Mouse (Mus musculus) kidney, embryonic 14.5 days (tissue): ENCODE results near the gene Ddi2. TPM values are rescaled to one million over a fixed set of nuclear protein-coding genes. Genes with fewer than 3 reads are reported as not detected.

ENCODE experiments used
- ATAC-seq: fragments of 200-750 bp; cut with Nextera tagmentation; 2 replicates; pipeline ENCODE4 v1.8.0; 2017; ENCODE audit warnings: moderate number of reproducible peaks, mild to moderate bottlenecking, moderate TSS enrichment, moderate library complexity; ENCODE audit not compliant: low FRiP score, low TSS enrichment
- H3K27ac ChIP-seq: fragments of 300-500 bp; sonication (generic); 2 replicates; pipeline ENCODE4 v1.5.1; 2014; ENCODE audit warnings: low read depth, mild to moderate bottlenecking, low read length, moderate library complexity, mixed read lengths
- H3K27me3 ChIP-seq: fragments of 300-500 bp; sonication (generic); 2 replicates; pipeline ENCODE4 v1.6.1; 2014; ENCODE audit warnings: mild to moderate bottlenecking, low read length; ENCODE audit not compliant: control insufficient read depth, insufficient read depth
- H3K36me3 ChIP-seq: fragments of 300-500 bp; sonication (generic); 2 replicates; pipeline ENCODE4 v1.6.1; 2014; ENCODE audit warnings: low read length, mixed read lengths; ENCODE audit not compliant: control insufficient read depth, insufficient read depth
- H3K4me1 ChIP-seq: fragments of 300-500 bp; sonication (generic); 2 replicates; pipeline ENCODE4 v1.6.1; 2014; ENCODE audit warnings: low read length, mixed read lengths; ENCODE audit not compliant: control insufficient read depth, insufficient read depth
- H3K4me2 ChIP-seq: fragments of 300-500 bp; sonication (generic); replicated peaks from 2 replicates; pipeline ENCODE4 v1.6.1; 2014; ENCODE audit warnings: low read depth, mild to moderate bottlenecking, low read length
- H3K4me3 ChIP-seq: fragments of 300-500 bp; sonication (generic); 2 replicates; pipeline ENCODE4 v1.5.1; 2014; ENCODE audit warnings: mild to moderate bottlenecking, low read length
- H3K9ac ChIP-seq: fragments of 300-500 bp; sonication (generic); 2 replicates; pipeline ENCODE4 v1.6.1; 2014; ENCODE audit warnings: low read depth, mild to moderate bottlenecking, low read length, moderate library complexity
- H3K9me3 ChIP-seq: fragments of 300-500 bp; sonication (generic); 2 replicates; pipeline ENCODE4 v1.6.1; 2016; ENCODE audit warnings: low read length; ENCODE audit not compliant: control insufficient read depth
- WGBS: fragments of 180-500 bp; shearing (Covaris S2); extraction: QIAGEN DNeasy Blood & Tissue Kit; methylation state at CpG from one replicate; pipeline ENCODE4 v1.1.7; 2014; 5-methylcytosine and 5-hydroxymethylcytosine counted together
- polyA plus RNA-seq: library from polyadenylated mRNA; unstranded; fragments of >200 nt; fragmentation: Nextera tagmentation; extraction: Ambion mirVana; gene quantifications from 2 replicates; pipeline ENCODE4 v1.2.1, GENCODE M21; 2014

Gene Ddi2
- polyA plus RNA-seq, 1 experiment from 2014 or later = 20.6 TPM

- Histone ChIP-seq H3K9ac (no peak overlapping the region), H3K4me2 (no peak overlapping the region), H3K36me3 (peaks cover 87% of the 10 kb centered on the region), H3K4me1 (no peaks in the 10 kb centered on the region), H3K27ac (no peak overlapping the region), H3K9me3 (no peaks in the 10 kb centered on the region), H3K27me3 (no peaks in the 10 kb centered on the region), H3K4me3 (no peak overlapping the region)
- 88% methylated on average over 21 of the region's 21 CpGs for WGBS
- no peak for ATAC-seq
Measured at GRCm38 (mm10) chr4:141632111-141632873, 90.9 kb downstream of the Ddi2 start.

DNA sequence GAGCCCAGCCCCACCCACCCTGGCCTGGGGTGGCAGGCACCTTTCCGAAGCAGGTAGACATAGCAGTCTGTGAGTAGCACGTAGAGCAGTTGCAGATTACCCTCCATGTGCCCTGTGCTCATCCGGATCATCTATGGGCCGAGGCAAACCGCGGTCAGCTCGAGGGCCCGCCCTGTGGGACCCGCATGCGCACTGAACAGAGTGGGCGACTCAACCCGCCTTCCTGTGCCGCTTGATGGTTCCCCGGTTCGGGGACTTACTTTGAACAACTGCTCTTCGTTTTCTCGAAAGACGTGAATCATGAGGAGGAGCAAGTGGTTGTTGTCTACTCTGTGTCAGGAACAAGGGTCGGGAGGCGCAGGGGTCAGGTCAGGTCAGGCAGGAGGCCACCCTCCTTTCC, 92.0 kb downstream of the Ddi2 start:
- Histone ChIP-seq H3K4me2 (no peak overlapping the region), H3K36me3 (peaks cover 83% of the 10 kb centered on the region), H3K27ac (no peak overlapping the region), H3K4me3 (no peak overlapping the region), H3K9me3 (no peaks in the 10 kb centered on the region), H3K27me3 (no peaks in the 10 kb centered on the region), H3K4me1 (no peaks in the 10 kb centered on the region), H3K9ac (no peak overlapping the region)
- 92% methylated on average over 20 of the region's 20 CpGs for WGBS
- no peak for ATAC-seq

DNA sequence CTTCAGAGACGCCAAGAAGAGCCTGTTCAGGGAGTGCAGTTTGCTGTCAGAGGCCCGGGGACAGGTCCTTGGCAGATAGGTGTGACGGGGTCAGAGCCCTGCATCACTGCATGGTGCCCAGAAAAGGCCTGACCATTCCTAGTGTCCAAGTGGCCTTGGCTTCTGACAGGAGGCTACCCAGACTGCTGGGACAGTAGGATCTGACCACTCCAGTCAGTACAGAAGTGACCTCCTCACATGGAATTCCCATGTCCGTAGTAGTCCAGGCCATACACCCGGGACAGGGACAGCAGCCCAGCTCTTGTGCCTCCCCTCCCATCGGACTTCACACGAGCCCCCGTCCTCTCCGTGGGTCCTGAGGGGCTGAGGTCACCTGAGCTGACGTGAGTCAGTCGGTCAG, 93.2 kb downstream of the Ddi2 start:
- H3K4me1 ChIP-seq = no peaks in the 10 kb centered on the region
- no peak overlapping the region for H3K4me3 ChIP-seq
- WGBS = 86% methylated on average over 11 of the region's 11 CpGs
- no peak overlapping the region for H3K4me2 ChIP-seq
- H3K27ac ChIP-seq = no peak overlapping the region
- no peaks in the 10 kb centered on the region for H3K27me3 ChIP-seq
- peaks cover 80% of the 10 kb centered on the region for H3K36me3 ChIP-seq
- H3K9me3 ChIP-seq = no peaks in the 10 kb centered on the region
- H3K9ac ChIP-seq = no peak overlapping the region
- no peak for ATAC-seq

- no peak overlapping the region for H3K9ac ChIP-seq
- H3K4me1 ChIP-seq = no peaks in the 10 kb centered on the region
- H3K9me3 ChIP-seq = no peaks in the 10 kb centered on the region
- H3K27me3 ChIP-seq = no peaks in the 10 kb centered on the region
- WGBS = 88% methylated on average over 14 of the region's 14 CpGs
- no peak for ATAC-seq
- peaks cover 71% of the 10 kb centered on the region for H3K36me3 ChIP-seq
- no peak overlapping the region for H3K27ac ChIP-seq
- no peak overlapping the region for H3K4me3 ChIP-seq
- H3K4me2 ChIP-seq = no peak overlapping the region
Measured at GRCm38 (mm10) chr4:141628661-141629060, 94.6 kb downstream of the Ddi2 start.

Other genes with a start within 250 kb of the Ddi2 start
- 13.1 and 19.3 TPM in 2 replicates for gene Spen, start 184.8 kb downstream of the Ddi2 start, polyA plus RNA-seq
- gene Fblim1, start 117.3 kb downstream of the Ddi2 start, polyA plus RNA-seq = 49.4 and 71.3 TPM in 2 replicates
- 0.86 and 1.2 TPM in 2 replicates for gene Tmem82, start 104.8 kb downstream of the Ddi2 start, polyA plus RNA-seq
- gene Slc25a34, start 99.6 kb downstream of the Ddi2 start, polyA plus RNA-seq = 0.07 TPM in 1 of 2 replicates, not detected in the other
- gene Plekhm2, start 58.5 kb downstream of the Ddi2 start, polyA plus RNA-seq = 3.5 and 6.8 TPM in 2 replicates
- not detected in 2 replicates for gene Rsc1a1, start 37.8 kb downstream of the Ddi2 start, polyA plus RNA-seq
- gene Agmat, start 23.3 kb upstream of the Ddi2 start, polyA plus RNA-seq = 1.1 and 1.6 TPM in 2 replicates
- gene Dnajc16, start 67.5 kb upstream of the Ddi2 start, polyA plus RNA-seq = 3.2 and 5.2 TPM in 2 replicates
- 14.5 and 24.3 TPM in 2 replicates for gene Casp9, start 70.2 kb upstream of the Ddi2 start, polyA plus RNA-seq
- gene Cela2a, start 102.7 kb upstream of the Ddi2 start, polyA plus RNA-seq = not detected in 2 replicates
- gene Ctrc, start 122.9 kb upstream of the Ddi2 start, polyA plus RNA-seq = not detected in 2 replicates
- gene Efhd2, start 151.5 kb upstream of the Ddi2 start, polyA plus RNA-seq = 29.5 and 30.3 TPM in 2 replicates